ENCODE assay signal across 16 mouse cellular contexts in genomic region chr1:20667567-20667966, GRCm38 (mm10). TPM values are rescaled to one million over a fixed set of nuclear protein-coding genes. Genes with fewer than 3 reads are reported as not detected.
"Had no signal": no experiment of that assay in that cellular context is flagged by ENCODE, and none has a peak within 500 bp of the region (broad histone marks: within the 10 kb centered on the region; RNA-seq: fewer than 3 reads in every experiment).

No protein-coding gene starts in this region.

- DNase-seq: kidney, postnatal 14 days; layer of hippocampus, adult 9-11 months; layer of hippocampus, postnatal 36 days; lung, embryonic 14.5 days; lung, postnatal 10 days; lung, postnatal 4 days; midbrain, embryonic 14.5 days; spleen, adult 18-20 months; thymus, adult 18-20 months; thymus, postnatal 14 days had no signal

- H3K27me3 ChIP-seq: limb, embryonic 15.5 days; liver, embryonic 12.5 days; neural tube, embryonic 12.5 days had no signal

- ATAC-seq: liver, embryonic 12.5 days had no signal

- H3K36me3 ChIP-seq: limb, embryonic 15.5 days; liver, embryonic 12.5 days; midbrain, embryonic 10.5 days; neural tube, embryonic 12.5 days had no signal

- H3K27ac ChIP-seq: limb, embryonic 15.5 days; liver, embryonic 12.5 days; midbrain, embryonic 10.5 days; neural tube, embryonic 12.5 days had no signal

- H3K4me3 ChIP-seq: limb, embryonic 15.5 days; liver, embryonic 12.5 days; midbrain, embryonic 10.5 days; neural tube, embryonic 12.5 days had no signal

- H3K4me2 ChIP-seq: limb, embryonic 15.5 days; liver, embryonic 12.5 days; lung, embryonic 14.5 days; neural tube, embryonic 12.5 days had no signal

- H3K9ac ChIP-seq: limb, embryonic 15.5 days; liver, embryonic 12.5 days; lung, embryonic 14.5 days; neural tube, embryonic 12.5 days had no signal

- H3K4me1 ChIP-seq: limb, embryonic 15.5 days; liver, embryonic 12.5 days; midbrain, embryonic 10.5 days; neural tube, embryonic 12.5 days had no signal

- H3K9me3 ChIP-seq: limb, embryonic 15.5 days; liver, embryonic 12.5 days; midbrain, embryonic 10.5 days; neural tube, embryonic 12.5 days had no signal

RNA-seq across cellular contexts. Expression of gene Pkhd1, which starts 49.7 kb away (rescaled TPM):
- total RNA-seq: layer of hippocampus, postnatal 36 days; megakaryocyte, adult 5-6 weeks; neutrophil, adult 5-6 weeks had no signal
- polyA plus RNA-seq: midbrain, embryonic 10.5 days had no signal
